Mouse (Mus musculus): ENCODE measurements around the gene Fam149a. TPM values are rescaled to one million over a fixed set of nuclear protein-coding genes. Genes with fewer than 3 reads are reported as not detected.
A peak's percentile ranks its signal among the peaks of the same experiment; 100 is the strongest.

The Fam149a gene
- polyA plus RNA-seq, 2 experiments: 12.9 to 14.9 TPM

DNA sequence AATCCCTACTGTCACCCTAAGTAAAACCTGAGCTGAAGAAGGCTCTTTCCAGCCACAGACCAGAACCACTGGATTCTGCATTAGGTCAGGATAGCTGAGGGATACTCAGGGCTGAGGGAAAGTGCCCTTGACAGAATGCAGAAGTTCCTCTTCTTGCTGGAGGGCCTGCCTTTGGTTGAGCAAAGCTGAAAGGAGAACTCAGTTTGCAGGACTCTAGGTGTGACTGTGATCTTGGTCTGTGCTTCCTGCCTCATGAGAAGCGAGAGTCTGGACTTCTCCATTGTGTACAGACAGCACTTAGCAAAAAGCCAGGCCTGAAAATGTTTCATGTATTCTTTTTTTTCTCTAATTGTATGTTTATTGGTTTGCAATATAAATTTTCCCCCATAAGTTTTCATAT lies 14.9 kb downstream of the Fam149a start:
- DNase-seq (ENCODE audit: low spot score) (no peak), ATAC-seq (ENCODE audit: low FRiP score, low read depth) (no peak)
- H3K4me1 ChIP-seq (ENCODE audit: control insufficient read depth, insufficient read depth, low read length): peaks cover 4% of the 10 kb centered on the region
- no peak overlapping the region for H3K4me3 ChIP-seq (replicated peaks; ENCODE audit: low read length)
- WGBS: 89% methylated on average over 1 of the region's 1 CpGs
- no peaks in the 10 kb centered on the region for H3K9me3 ChIP-seq (ENCODE audit: control insufficient read depth, low read length)
- H3K4me2 ChIP-seq (replicated peaks; ENCODE audit: low read depth, low read length, severe bottlenecking): no peak overlapping the region
- no peaks in the 10 kb centered on the region for H3K27me3 ChIP-seq (ENCODE audit: control insufficient read depth, insufficient read depth, low read length)
- H3K27ac ChIP-seq (replicated peaks; ENCODE audit: low read depth, low read length): no peak overlapping the region
- H3K36me3 ChIP-seq (ENCODE audit: control insufficient read depth, insufficient read depth, low read length): no peaks in the 10 kb centered on the region
- no peak for TF ChIP-seq POLR2A (IDR thresholded peaks at IDR 0.05; ENCODE audit: borderline replicate concordance, extremely low read depth, insufficient read depth, insufficient read length)
- H3K9ac ChIP-seq (ENCODE audit: low read depth, low read length, severe bottlenecking): no peak overlapping the region

DNA sequence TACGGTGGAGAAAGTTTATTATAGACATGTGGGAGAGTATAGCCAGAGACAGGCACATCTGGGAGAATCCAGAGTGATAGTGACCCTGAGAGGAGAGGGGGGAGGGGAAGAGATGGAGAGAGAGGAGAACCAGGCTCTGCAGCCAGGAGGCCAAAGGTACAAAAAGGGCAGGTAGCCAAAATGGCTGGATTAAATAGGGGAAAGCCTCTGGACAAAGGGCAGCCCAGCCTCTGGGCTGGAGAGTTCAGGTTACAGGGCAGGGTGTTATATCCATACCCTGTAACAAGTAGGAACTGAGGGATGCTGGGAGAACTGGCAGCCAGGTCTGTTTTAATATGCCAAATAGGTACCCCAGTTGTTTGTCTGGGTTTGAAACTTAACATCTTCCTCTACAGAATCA lies 18.9 kb downstream of the Fam149a start:
- WGBS: 52% methylated on average over 1 of the region's 1 CpGs
- ATAC-seq (ENCODE audit: low FRiP score, low read depth): no peak
- TF ChIP-seq POLR2A (IDR thresholded peaks at IDR 0.05; ENCODE audit: borderline replicate concordance, extremely low read depth, insufficient read depth, insufficient read length): no peak

DNA sequence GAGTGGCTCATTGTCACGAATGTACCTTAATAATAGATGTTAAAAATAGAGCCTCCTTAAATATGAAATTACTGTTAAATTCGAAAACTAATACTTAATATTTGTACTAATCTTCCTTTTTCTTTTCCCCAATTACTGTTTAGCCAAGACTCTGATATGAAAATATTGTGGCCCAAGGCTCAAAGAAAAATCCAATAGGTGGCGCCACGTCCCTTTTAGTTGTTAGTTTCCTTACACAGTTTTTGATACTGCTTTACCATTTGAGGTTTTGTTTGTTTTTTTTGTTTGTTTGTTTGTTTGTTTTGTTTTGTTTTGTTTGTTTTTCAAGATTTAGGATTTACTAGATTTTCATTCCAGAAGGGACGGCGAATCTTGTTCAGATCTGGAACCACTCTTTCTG lies 19.8 kb downstream of the Fam149a start:
- DNase-seq (ENCODE audit: low spot score) (peak; percentile 37), ATAC-seq (ENCODE audit: low FRiP score, low read depth) (no peak)
- no peak overlapping the region for H3K27ac ChIP-seq (replicated peaks; ENCODE audit: low read depth, low read length)
- H3K27me3 ChIP-seq (ENCODE audit: control insufficient read depth, insufficient read depth, low read length): no peaks in the 10 kb centered on the region
- H3K4me2 ChIP-seq (replicated peaks; ENCODE audit: low read depth, low read length, severe bottlenecking): no peak overlapping the region
- H3K4me3 ChIP-seq (replicated peaks; ENCODE audit: low read length): no peak overlapping the region
- peaks cover 6% of the 10 kb centered on the region; the same call in 1 of the 2 replicates for H3K4me1 ChIP-seq (ENCODE audit: control insufficient read depth, insufficient read depth, low read length)
- no peak overlapping the region for H3K9ac ChIP-seq (ENCODE audit: low read depth, low read length, severe bottlenecking)
- H3K9me3 ChIP-seq (ENCODE audit: control insufficient read depth, low read length): no peaks in the 10 kb centered on the region
- H3K36me3 ChIP-seq (ENCODE audit: control insufficient read depth, insufficient read depth, low read length): no peaks in the 10 kb centered on the region
- 66% methylated on average over 6 of the region's 6 CpGs for WGBS
- no peak for TF ChIP-seq POLR2A (IDR thresholded peaks at IDR 0.05; ENCODE audit: borderline replicate concordance, extremely low read depth, insufficient read depth, insufficient read length)

More for the DNA sequence above, 18.9 kb downstream of the Fam149a start:
- DNase-seq (ENCODE audit: low spot score): no peak
- Histone ChIP-seq H3K36me3 (ENCODE audit: control insufficient read depth, insufficient read depth, low read length) (no peaks in the 10 kb centered on the region), H3K27ac (replicated peaks; ENCODE audit: low read depth, low read length) (no peak overlapping the region), H3K4me3 (replicated peaks; ENCODE audit: low read length) (no peak overlapping the region), H3K4me2 (replicated peaks; ENCODE audit: low read depth, low read length, severe bottlenecking) (no peak overlapping the region), H3K4me1 (ENCODE audit: control insufficient read depth, insufficient read depth, low read length) (no peaks in the 10 kb centered on the region), H3K9me3 (ENCODE audit: control insufficient read depth, low read length) (no peaks in the 10 kb centered on the region), H3K27me3 (ENCODE audit: control insufficient read depth, insufficient read depth, low read length) (no peaks in the 10 kb centered on the region), H3K9ac (ENCODE audit: low read depth, low read length, severe bottlenecking) (no peak overlapping the region)

DNA sequence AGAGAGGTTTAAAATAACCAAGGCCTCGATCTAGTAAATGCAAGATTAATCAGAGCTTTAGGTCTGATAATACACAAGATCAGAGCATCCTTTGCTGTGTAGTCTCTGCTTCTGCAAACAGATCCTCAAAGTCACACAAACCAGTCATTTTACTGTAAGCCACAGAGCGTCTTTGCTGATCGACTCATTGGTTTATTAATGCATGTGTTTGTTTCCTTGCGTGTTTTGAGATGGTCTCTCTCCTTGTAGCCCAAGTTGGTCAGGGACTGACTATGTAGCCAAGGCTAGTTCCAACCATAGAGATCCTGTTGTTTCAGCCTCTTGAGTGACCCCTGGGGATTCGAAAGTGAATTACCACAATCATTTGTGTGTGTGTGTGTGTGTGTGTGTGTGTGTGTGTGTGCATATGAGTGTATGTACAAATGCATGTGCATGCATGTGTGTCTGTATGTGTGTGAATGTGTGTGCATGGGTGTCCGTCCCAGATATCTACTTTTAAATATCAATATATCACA lies 22.9 kb downstream of the Fam149a start:
- Histone ChIP-seq H3K4me2 (replicated peaks; ENCODE audit: low read depth, low read length, severe bottlenecking) (peak overlapping the region; percentile 86; the same call in 1 of the 2 replicates), H3K9ac (ENCODE audit: low read depth, low read length, severe bottlenecking) (no peak overlapping the region), H3K4me1 (ENCODE audit: control insufficient read depth, insufficient read depth, low read length) (peaks cover 6% of the 10 kb centered on the region; the same call in 1 of the 2 replicates), H3K27ac (replicated peaks; ENCODE audit: low read depth, low read length) (no peak overlapping the region; the same call in 1 of the 2 replicates), H3K4me3 (replicated peaks; ENCODE audit: low read length) (no peak overlapping the region), H3K27me3 (ENCODE audit: control insufficient read depth, insufficient read depth, low read length) (no peaks in the 10 kb centered on the region), H3K36me3 (ENCODE audit: control insufficient read depth, insufficient read depth, low read length) (peaks cover 2% of the 10 kb centered on the region; the same call in 1 of the 2 replicates), H3K9me3 (ENCODE audit: control insufficient read depth, low read length) (no peaks in the 10 kb centered on the region)
- ATAC-seq (ENCODE audit: low FRiP score, low read depth): no peak
- WGBS: 79% methylated on average over 6 of the region's 6 CpGs
- no peak for DNase-seq (ENCODE audit: low spot score)
- TF ChIP-seq POLR2A (IDR thresholded peaks at IDR 0.05; ENCODE audit: borderline replicate concordance, extremely low read depth, insufficient read depth, insufficient read length): no peak

DNA sequence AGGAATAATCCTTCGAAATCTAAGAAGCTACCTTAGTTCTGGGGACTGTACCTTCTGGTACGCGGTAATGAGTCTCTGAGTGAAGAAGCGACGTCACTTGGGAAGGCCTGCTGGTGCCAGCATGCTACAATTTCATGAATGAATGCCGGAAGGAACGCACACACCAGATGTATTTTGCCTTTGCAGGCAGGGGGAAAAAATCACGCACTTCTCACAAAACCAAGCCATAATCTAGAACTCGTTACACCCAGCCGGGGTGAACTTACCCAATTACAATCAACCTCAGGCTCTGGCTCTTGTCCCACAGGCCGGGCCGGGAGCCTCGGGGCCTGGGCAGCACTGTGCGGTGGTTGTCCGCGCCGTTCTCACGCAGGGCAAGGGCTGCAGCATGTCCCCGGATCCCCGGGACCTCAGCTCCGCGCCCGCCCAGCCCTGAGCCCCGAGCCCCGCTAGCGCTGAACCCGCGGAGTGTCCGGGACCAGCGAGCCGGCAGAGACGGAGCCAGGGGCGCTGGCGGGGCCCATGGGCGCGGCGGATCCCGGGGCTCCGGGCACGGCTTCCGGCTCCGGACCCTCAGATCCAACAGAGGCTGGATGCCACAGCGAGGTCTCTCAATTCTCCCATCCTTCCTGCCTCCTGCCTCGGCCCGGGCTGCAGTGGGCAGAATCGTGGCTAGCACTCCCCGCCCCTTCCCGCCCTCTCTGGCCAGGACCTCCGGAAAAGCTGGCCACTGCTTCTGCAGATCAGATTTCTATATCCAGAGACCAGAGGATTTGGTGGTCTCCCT lies 23.8 kb downstream of the Fam149a start:
- Histone ChIP-seq H3K4me1 (ENCODE audit: control insufficient read depth, insufficient read depth, low read length) (peaks cover 6% of the 10 kb centered on the region; the same call in 1 of the 2 replicates), H3K9ac (ENCODE audit: low read depth, low read length, severe bottlenecking) (peak overlapping the region; percentile 83), H3K27me3 (ENCODE audit: control insufficient read depth, insufficient read depth, low read length) (no peaks in the 10 kb centered on the region), H3K9me3 (ENCODE audit: control insufficient read depth, low read length) (no peaks in the 10 kb centered on the region), H3K4me3 (replicated peaks; ENCODE audit: low read length) (peak overlapping the region; percentile 68), H3K27ac (replicated peaks; ENCODE audit: low read depth, low read length) (peak overlapping the region; percentile 69), H3K36me3 (ENCODE audit: control insufficient read depth, insufficient read depth, low read length) (peaks cover 2% of the 10 kb centered on the region; the same call in 1 of the 2 replicates), H3K4me2 (replicated peaks; ENCODE audit: low read depth, low read length, severe bottlenecking) (peak overlapping the region; percentile 86)
- TF ChIP-seq POLR2A (IDR thresholded peaks at IDR 0.05; ENCODE audit: borderline replicate concordance, extremely low read depth, insufficient read depth, insufficient read length): no peak
- 2% methylated on average over 40 of the region's 49 CpGs for WGBS
- ATAC-seq (ENCODE audit: low FRiP score, low read depth): peak; percentile 79
- peak; percentile 49 for DNase-seq (ENCODE audit: low spot score)

All from limb, embryonic 14.5 days (tissue).